Mouse (Mus musculus) G1E (cell line): ENCODE results near the gene 5430427O19Rik. TPM values are rescaled to one million over a fixed set of nuclear protein-coding genes. Genes with fewer than 3 reads are reported as not detected.

Experiments
- ATAC-seq: 2 replicates; pipeline ENCODE4 v1.8.0; 2016; ENCODE audit warnings: mild to moderate bottlenecking; ENCODE audit not compliant: insufficient number of reproducible peaks, poor library complexity, low FRiP score, severe bottlenecking; ENCODE audit errors: extremely low read depth
- DNase-seq: peaks from one replicate; pipeline ENCODE4 v3.0.0; 2012; ENCODE audit warnings: low spot score
- H3K27me3 ChIP-seq: 2 replicates; pipeline ENCODE4 v1.6.1; 2012; ENCODE audit warnings: mild to moderate bottlenecking, low read length, inconsistent platforms; ENCODE audit not compliant: insufficient read depth
- H3K36me3 ChIP-seq: replicated peaks from 2 replicates; pipeline ENCODE3; 2012; ENCODE audit warnings: mild to moderate bottlenecking, inconsistent platforms
- H3K4me1 ChIP-seq: 2 replicates; pipeline ENCODE4 v1.6.1; 2012; ENCODE audit warnings: low read depth, low read length, inconsistent platforms, mixed read lengths; ENCODE audit not compliant: insufficient read depth
- H3K4me3 ChIP-seq: 2 replicates; pipeline ENCODE4 v1.5.1; 2012; ENCODE audit warnings: low read depth, mild to moderate bottlenecking, inconsistent platforms, low read length, moderate library complexity, mixed read lengths
- H3K9me3 ChIP-seq: replicated peaks from 2 replicates; pipeline ENCODE4 v1.6.1; 2012; ENCODE audit warnings: inconsistent platforms
- CTCF ChIP-seq: IDR thresholded peaks from 2 replicates; pipeline ENCODE4 v1.5.1; 2012; ENCODE audit warnings: low read depth, low read length, inconsistent platforms, mixed read lengths
- GATA1 ChIP-seq: IDR thresholded peaks from 2 replicates; pipeline ENCODE4 v1.6.1; 2012; ENCODE audit warnings: borderline replicate concordance, low read length, inconsistent platforms, mixed read lengths
- GATA2 ChIP-seq: IDR thresholded peaks from 2 replicates; pipeline ENCODE4 v1.6.1; 2012; ENCODE audit warnings: low read depth, low read length, inconsistent platforms, borderline replicate concordance
- POLR2AphosphoS5 ChIP-seq: IDR thresholded peaks from 2 replicates; pipeline ENCODE4 v1.6.1; 2012; ENCODE audit warnings: low read depth, low read length, inconsistent platforms; ENCODE audit not compliant: insufficient replicate concordance
- TAL1 ChIP-seq: conservative IDR thresholded peaks from 2 replicates; pipeline ENCODE4 v1.6.1; 2012; ENCODE audit warnings: low read depth, low read length, inconsistent platforms, mixed read lengths
- polyA plus RNA-seq: library from polyadenylated mRNA; stranded (reverse); fragments of >175 nt; gene quantifications from 2 replicates; pipeline ENCODE4 v1.2.3, GENCODE M21; 2012
- total RNA-seq, 2 experiments: library from RNA; stranded (forward) in 1 of 2; stranded (reverse) in 1 of 2; fragments of 200-1000 nt in 1 of 2; fragments of >200 nt in 1 of 2; fragmentation: Nextera tagmentation in 1 of 2; gene quantifications; 2 replicates each; pipeline ENCODE4 v1.2.3; 2014 to 2017

The 5430427O19Rik gene
- total and polyA plus RNA-seq, 3 experiments: 0.12 to 4.5 (median 1.7) TPM

DNA sequence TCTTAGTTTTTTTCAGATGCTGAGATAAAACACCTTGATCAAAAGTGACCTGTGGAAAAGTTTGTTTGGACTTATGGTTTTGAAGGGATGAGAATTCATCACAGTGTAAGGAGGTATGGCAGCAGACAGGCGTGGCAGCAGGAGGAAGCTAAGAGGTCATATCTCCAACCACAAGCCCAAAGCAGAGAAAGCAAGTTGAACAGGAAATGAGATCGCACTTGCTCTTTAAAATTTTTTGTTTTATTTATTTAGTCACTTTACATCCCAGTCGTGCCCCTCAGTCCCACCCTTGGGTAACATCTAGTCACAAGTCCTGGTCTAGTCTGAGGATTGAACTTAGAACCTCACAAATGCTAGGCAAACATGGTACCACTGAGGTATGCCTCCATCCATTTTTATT lies 2.1 kb upstream of the 5430427O19Rik start:
- no peak for TF ChIP-seq TAL1
- no peak for TF ChIP-seq CTCF
- no peak for TF ChIP-seq GATA2
- Histone ChIP-seq H3K9me3 (no peaks in the 10 kb centered on the region), H3K27me3 (no peaks in the 10 kb centered on the region), H3K4me3 (no peak overlapping the region), H3K36me3 (no peaks in the 10 kb centered on the region), H3K4me1 (peaks cover 3% of the 10 kb centered on the region; the same call in 1 of the 2 replicates)
- DNase-seq (no peak), ATAC-seq (no peak)

GRCm38 (mm10) chrX:85871371-85872056 lies 1.4 kb downstream of the 5430427O19Rik start:
- H3K27me3 ChIP-seq: no peaks in the 10 kb centered on the region
- ATAC-seq (no peak), DNase-seq (no peak)
- no peaks in the 10 kb centered on the region for H3K36me3 ChIP-seq
- no peaks in the 10 kb centered on the region for H3K9me3 ChIP-seq
- no peak overlapping the region for H3K4me3 ChIP-seq
- TF ChIP-seq TAL1 (no peak), POLR2AphosphoS5 (no peak), CTCF (no peak), GATA1 (no peak), GATA2 (no peak)
- peaks cover 3% of the 10 kb centered on the region; the same call in 1 of the 2 replicates for H3K4me1 ChIP-seq

DNA sequence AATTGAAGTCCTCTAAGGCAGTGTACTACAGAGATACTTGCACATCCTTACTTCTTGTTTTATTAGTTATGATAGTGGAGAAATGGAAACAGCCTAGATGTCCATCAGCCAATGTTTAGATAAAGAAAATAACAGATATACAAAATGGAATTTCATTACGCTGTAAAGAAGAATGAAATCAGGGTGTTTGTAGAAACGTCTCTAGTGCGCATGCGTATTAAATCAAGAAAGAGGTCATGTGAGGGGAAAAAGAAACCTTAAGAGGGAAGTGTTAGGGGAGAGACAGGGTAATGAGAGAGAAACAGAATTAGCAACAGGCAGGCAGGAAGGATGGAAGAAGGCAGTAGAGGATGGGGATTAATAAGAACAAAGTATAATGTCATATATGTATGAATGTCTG lies 4.2 kb downstream of the 5430427O19Rik start:
- TF ChIP-seq TAL1 (no peak), GATA2 (no peak), GATA1 (no peak)
- Histone ChIP-seq H3K36me3 (no peaks in the 10 kb centered on the region), H3K27me3 (no peaks in the 10 kb centered on the region), H3K4me3 (no peak overlapping the region), H3K9me3 (no peaks in the 10 kb centered on the region), H3K4me1 (peaks cover under 1% of the 10 kb centered on the region; the same call in 1 of the 2 replicates)
- ATAC-seq (no peak), DNase-seq (no peak)

GRCm38 (mm10) chrX:85875951-85876350 lies 5.8 kb downstream of the 5430427O19Rik start:
- H3K4me3 ChIP-seq: no peak overlapping the region
- TF ChIP-seq POLR2AphosphoS5 (no peak), GATA1 (no peak), TAL1 (no peak), GATA2 (no peak), CTCF (no peak)
- ATAC-seq (no peak), DNase-seq (no peak)
- H3K9me3 ChIP-seq: no peaks in the 10 kb centered on the region
- no peaks in the 10 kb centered on the region for H3K36me3 ChIP-seq
- no peaks in the 10 kb centered on the region for H3K27me3 ChIP-seq
- no peaks in the 10 kb centered on the region for H3K4me1 ChIP-seq

DNA sequence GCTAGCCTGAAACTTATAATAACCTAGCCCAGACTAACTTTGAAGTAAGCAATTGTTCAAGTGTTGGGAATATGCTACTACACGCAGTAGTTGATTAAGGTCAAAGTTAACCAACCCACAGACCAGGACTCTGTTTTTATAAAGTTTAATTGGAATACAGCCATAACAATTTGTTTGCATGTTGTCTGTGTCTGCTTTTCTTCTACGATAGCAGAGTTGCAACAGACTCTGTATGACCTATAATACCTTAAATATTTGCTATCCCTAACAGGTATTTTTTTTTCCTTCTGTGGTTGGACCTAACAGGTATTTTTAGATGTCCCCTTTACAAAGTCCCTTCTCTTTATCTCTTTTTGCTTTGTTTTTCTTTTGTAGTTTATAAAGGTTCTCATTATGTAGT lies 7.6 kb downstream of the 5430427O19Rik start:
- Histone ChIP-seq H3K4me3 (no peak overlapping the region), H3K4me1 (no peaks in the 10 kb centered on the region), H3K36me3 (no peaks in the 10 kb centered on the region), H3K9me3 (no peaks in the 10 kb centered on the region), H3K27me3 (no peaks in the 10 kb centered on the region)
- ATAC-seq (no peak), DNase-seq (no peak)
- no peak for TF ChIP-seq GATA2
- TF ChIP-seq POLR2AphosphoS5: no peak
- TF ChIP-seq GATA1: no peak
- TF ChIP-seq TAL1: no peak
- TF ChIP-seq CTCF: no peak

DNA sequence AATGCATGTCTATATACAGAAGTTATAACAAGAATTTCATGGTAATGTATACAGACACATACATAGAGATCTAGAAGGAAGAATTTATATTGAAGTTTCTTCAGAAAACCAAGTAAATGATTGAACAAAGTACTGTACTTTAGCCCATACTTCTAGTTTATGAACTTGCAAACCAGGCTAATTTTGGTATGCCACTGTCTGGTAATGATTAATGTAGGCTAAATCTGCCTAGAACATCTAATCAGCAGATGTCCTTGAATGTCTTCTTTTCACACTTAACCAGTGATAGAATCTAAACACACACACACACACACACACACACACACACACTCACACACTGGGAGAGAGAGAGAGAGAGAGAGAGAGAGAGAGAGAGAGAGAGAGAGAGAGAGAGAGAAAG lies 8.1 kb downstream of the 5430427O19Rik start:
- no peaks in the 10 kb centered on the region for H3K27me3 ChIP-seq
- no peaks in the 10 kb centered on the region for H3K4me1 ChIP-seq
- H3K36me3 ChIP-seq: no peaks in the 10 kb centered on the region
- TF ChIP-seq POLR2AphosphoS5 (no peak), CTCF (no peak), GATA1 (no peak), TAL1 (no peak), GATA2 (no peak)
- DNase-seq (no peak), ATAC-seq (no peak)
- no peak overlapping the region for H3K4me3 ChIP-seq
- no peaks in the 10 kb centered on the region for H3K9me3 ChIP-seq
